Mouse (Mus musculus) activated CD4-positive, CD25-positive, alpha-beta regulatory T cell, adult 4 months (primary cell): ENCODE results near the gene Il5. TPM values are rescaled to one million over a fixed set of nuclear protein-coding genes. Genes with fewer than 3 reads are reported as not detected.
A peak's percentile ranks its signal among the peaks of the same experiment; 100 is the strongest.

Experiments
- ATAC-seq: one replicate; pipeline ENCODE4 v1.8.0; 2017
- polyA plus RNA-seq, 2 experiments: library from polyadenylated mRNA; unstranded; fragments of 100-300 nt; shearing (Covaris generic); gene quantifications; one replicate each; pipeline ENCODE4 v1.2.1; 2017

Gene Il5
- polyA plus RNA-seq, result under 1 TPM in 1 of 2 experiments, not detected in 1; 0.21 TPM

GRCm38 (mm10) chr11:53720715-53721114, at the start of gene Il5:
Gene Il5, plus strand, starts transcription at chr11:53720794.
- ATAC-seq, result no peak

DNA sequence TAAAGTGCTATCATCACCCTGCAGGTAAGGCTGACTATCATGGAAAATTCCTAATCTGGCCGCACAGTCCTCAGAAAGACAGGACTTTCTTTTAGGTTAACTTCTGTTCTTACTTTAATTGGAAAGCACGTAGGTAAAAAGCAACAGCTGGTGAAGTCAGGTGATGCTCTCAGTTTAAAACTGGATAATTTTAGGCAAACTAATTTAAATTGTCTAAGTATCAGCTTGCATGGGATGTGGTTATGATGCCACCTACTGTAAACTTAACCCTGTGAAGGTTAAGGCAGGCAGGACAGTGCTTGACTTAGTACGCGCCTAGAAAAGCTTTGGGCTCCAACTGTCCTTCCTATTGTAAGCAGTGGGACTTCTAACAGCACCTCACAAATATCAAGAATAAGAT, 49.2 kb upstream of the Il5 start:
- ATAC-seq, result no peak

- ATAC-seq, result no peak
These were observed 40.5 kb upstream of the Il5 start for GRCm38 (mm10) chr11:53680141-53680540.

DNA sequence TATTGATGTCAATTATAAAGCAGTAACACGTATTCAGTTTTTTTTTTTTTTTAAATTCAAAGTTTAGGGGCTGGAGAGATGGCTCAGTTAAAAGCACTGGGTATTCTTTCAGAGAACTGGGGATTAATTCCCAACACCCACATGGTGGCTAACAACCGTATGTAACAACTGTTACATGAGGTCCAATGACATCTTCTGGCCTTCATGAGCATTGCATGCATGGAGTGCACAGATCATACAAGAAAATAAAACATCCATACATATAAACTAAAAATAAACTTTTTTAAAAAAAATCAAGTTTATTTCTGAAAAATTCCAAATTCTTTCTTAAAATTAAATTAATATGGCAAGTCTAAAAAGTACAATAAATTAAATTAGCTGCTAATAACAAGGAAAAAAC, 38.9 kb upstream of the Il5 start:
- no peak for ATAC-seq

DNA sequence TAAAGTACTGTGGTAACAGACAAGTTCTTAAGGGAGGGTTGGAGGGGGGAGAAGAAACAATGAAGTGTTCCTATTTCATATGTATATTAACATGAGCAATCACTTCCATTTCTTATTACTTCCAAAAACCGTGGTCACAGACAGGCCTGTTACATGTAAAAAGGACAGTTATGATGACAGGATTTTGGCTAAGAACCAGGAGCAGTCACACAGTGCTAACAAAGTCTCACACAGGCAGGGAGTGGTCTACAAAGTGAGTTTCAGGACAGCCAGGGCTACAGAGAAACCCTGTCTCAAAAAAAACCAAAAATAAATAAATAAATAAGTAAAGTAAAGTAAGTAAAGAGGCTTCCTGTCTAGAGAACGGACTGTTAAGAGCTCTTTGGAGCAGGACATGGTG, 38.4 kb upstream of the Il5 start:
- ATAC-seq, result no peak

- ATAC-seq, result no peak
These were observed 37.5 kb upstream of the Il5 start for GRCm38 (mm10) chr11:53682994-53683530.

GRCm38 (mm10) chr11:53691979-53692378, 28.6 kb upstream of the Il5 start:
- ATAC-seq, result no peak

DNA sequence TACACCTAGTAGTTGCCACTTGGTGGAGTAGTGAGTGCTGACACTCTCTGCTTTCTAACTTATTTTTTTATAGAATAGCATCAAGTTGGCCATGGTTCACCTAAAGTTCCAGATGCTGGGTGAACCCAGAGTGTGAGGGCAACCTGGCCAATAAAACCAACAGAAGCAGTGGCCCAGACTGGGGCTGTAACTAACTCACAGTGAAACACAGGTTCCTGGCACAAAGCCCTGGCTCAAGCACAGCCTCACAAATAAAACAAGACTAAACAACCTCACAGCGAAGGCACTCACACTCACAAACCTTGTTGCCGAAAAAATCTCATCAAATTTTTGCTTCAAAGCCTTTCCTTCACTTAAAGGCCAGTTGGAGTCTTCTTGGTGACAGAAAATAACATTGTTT, 22.1 kb upstream of the Il5 start:
- no peak for ATAC-seq

GRCm38 (mm10) chr11:53699351-53699750, 21.2 kb upstream of the Il5 start:
- no peak for ATAC-seq

- peak; percentile 22 for ATAC-seq
These were observed 14.2 kb upstream of the Il5 start for GRCm38 (mm10) chr11:53706236-53706933.

DNA sequence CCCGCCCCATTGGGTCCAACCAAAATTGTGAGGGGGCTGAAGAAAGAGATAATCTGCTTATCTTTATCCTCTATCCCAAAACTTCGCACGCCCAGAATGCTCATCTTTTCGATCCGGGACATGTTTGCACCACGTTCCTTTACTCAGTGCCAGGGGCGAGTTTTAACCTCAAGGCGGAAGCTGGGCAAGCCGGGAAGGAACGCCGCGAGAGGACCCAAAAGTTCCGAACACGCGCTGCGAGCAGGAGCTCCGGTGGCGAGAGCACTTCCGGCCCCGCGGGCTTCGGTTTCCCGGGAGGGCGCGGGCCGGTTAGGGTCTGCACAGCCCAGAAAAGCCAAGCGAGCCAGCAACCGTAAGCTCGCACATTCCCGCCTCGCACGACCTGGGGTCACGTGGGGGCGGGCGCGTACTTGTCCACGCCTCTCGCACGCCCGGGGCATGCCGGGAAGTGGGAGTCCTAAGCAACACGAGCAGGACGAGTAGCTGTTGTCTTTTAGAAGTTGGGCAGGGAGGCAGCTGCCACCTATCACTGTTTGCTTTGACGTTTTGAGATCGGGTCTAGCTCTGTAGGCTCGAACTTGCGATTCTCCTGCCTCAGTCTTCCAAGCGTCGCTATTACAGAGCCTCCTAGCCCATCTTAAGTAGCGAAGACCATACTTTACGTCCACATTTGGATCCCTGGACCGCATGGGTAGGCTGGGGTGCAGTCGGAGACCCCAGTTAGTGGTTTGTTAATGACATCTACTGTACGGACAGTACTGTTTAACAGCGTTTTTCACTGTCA, 13.5 kb upstream of the Il5 start, which contains the start of gene Rad50:
Rad50 (minus strand) TSS at position 386 of the 784 bp plus-strand sequence.
- ATAC-seq, result peak; percentile 97

DNA sequence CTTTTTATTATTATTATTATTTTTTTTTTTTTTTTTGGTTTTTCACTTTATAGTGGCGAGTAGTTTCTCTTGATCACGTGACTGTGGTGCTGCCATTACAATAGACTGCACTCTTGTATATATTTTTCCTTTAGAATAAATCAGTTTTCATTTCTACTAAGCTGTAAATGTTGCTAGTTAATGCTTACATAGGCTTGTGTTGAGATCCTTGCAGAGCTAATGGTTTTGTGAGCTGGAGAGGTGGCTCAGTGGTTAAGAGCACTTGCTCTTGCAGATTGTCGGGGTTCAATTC, 12.9 kb upstream of the Il5 start:
- ATAC-seq, result peak; percentile 5

DNA sequence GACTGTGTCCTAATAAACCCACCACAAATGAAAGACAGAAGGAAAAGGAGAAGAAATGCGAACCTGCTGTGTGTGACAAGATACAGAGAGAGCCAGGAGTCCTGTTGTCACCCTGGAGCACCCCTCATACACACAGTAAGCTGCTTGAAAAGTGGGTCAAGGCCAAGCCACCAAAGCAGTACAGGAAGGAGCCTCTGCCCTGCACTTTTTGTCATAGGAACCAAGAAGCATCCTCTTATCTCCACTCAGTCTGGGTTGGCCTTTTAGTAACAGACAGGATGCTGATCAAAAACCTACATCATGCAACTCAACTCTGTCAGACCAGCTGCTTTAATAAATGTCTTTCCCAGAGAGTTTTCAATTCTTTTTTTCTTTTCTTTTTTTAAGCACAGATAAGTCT, 893 bp upstream of the Il5 start:
- ATAC-seq, result no peak

GRCm38 (mm10) chr11:53731457-53731856, 10.9 kb downstream of the Il5 start:
- no peak for ATAC-seq

GRCm38 (mm10) chr11:53732244-53732643, 11.7 kb downstream of the Il5 start:
- no peak for ATAC-seq

GRCm38 (mm10) chr11:53733824-53734223, 13.2 kb downstream of the Il5 start:
- no peak for ATAC-seq

GRCm38 (mm10) chr11:53734431-53734830, 13.8 kb downstream of the Il5 start:
- ATAC-seq, result no peak

- ATAC-seq, result no peak
These were observed 14.5 kb downstream of the Il5 start for GRCm38 (mm10) chr11:53734970-53735681.

- ATAC-seq, result peak; percentile 73
These were observed 15.2 kb downstream of the Il5 start for GRCm38 (mm10) chr11:53735682-53736245.

- peak; percentile 31 for ATAC-seq
These were observed 16.4 kb downstream of the Il5 start for GRCm38 (mm10) chr11:53736771-53737572.

- peak; percentile 57 for ATAC-seq
These were observed 17.0 kb downstream of the Il5 start for GRCm38 (mm10) chr11:53737573-53737946.

GRCm38 (mm10) chr11:53742353-53742752, 21.8 kb downstream of the Il5 start:
- ATAC-seq, result no peak
